Mouse (Mus musculus) liver, postnatal 0 days (tissue): ENCODE data around the gene Dis3. TPM values are rescaled to one million over a fixed set of nuclear protein-coding genes. Genes with fewer than 3 reads are reported as not detected.
A peak's percentile ranks its signal among the peaks of the same experiment; 100 is the strongest.

Experiments
- ATAC-seq: fragments of 200-750 bp; cut with Nextera tagmentation; 2 replicates; pipeline ENCODE4 v1.8.0; 2017; ENCODE audit warnings: mild to moderate bottlenecking, moderate library complexity
- DNase-seq: peaks from one replicate; pipeline ENCODE4 v3.0.0-alpha.2; 2016
- H3K27ac ChIP-seq: fragments of 300-500 bp; sonication (generic); 2 replicates; pipeline ENCODE4 v1.5.1; 2014; ENCODE audit warnings: antibody characterized with exemption, moderate library complexity, mild to moderate bottlenecking, low read depth
- H3K27me3 ChIP-seq: fragments of 300-500 bp; sonication (generic); 2 replicates; pipeline ENCODE4 v1.6.1; 2014; ENCODE audit warnings: low read length, control low read depth, mixed read lengths; ENCODE audit not compliant: insufficient read depth
- H3K36me3 ChIP-seq: fragments of 300-500 bp; sonication (generic); replicated peaks from 2 replicates; pipeline ENCODE4 v1.6.1; 2014; ENCODE audit warnings: mild to moderate bottlenecking, control low read depth, low read length, moderate library complexity, mixed read lengths; ENCODE audit not compliant: insufficient read depth
- H3K4me1 ChIP-seq: fragments of 300-500 bp; sonication (generic); 2 replicates; pipeline ENCODE4 v1.6.1; 2014; ENCODE audit warnings: antibody characterized with exemption, mild to moderate bottlenecking, control low read depth; ENCODE audit not compliant: insufficient read depth
- H3K4me2 ChIP-seq: fragments of 300-500 bp; sonication (generic); 2 replicates; pipeline ENCODE4 v1.6.1; 2014; ENCODE audit warnings: low read depth, mild to moderate bottlenecking, low read length, moderate library complexity, mixed read lengths
- H3K4me3 ChIP-seq: fragments of 300-500 bp; sonication (generic); 2 replicates; pipeline ENCODE4 v1.5.1; 2014; ENCODE audit warnings: low read depth, low read length
- H3K9ac ChIP-seq: fragments of 300-500 bp; sonication (generic); replicated peaks from 2 replicates; pipeline ENCODE4 v1.6.1; 2014; ENCODE audit warnings: mild to moderate bottlenecking, moderate library complexity
- H3K9me3 ChIP-seq: fragments of 300-500 bp; sonication (generic); 2 replicates; pipeline ENCODE4 v1.6.1; 2016; ENCODE audit warnings: mild to moderate bottlenecking, control low read depth, low read length, mixed read lengths
- CTCF ChIP-seq: sonication (generic); IDR thresholded peaks from 2 replicates; pipeline ENCODE4 v1.5.1; 2016; ENCODE audit warnings: antibody characterized with exemption, low read depth
- EP300 ChIP-seq: IDR thresholded peaks from 2 replicates; pipeline ENCODE4 v1.6.1; 2016; ENCODE audit warnings: antibody characterized with exemption, low read depth, mild to moderate bottlenecking
- WGBS: fragments of 180-500 bp; shearing (Covaris S2); extraction: QIAGEN DNeasy Blood & Tissue Kit; methylation state at CpG from one replicate; pipeline ENCODE4 v1.1.7; 2014; ENCODE audit not compliant: insufficient replicate concordance; 5-methylcytosine and 5-hydroxymethylcytosine counted together
- polyA plus RNA-seq: library from polyadenylated mRNA; unstranded; fragments of >200 nt; fragmentation: Nextera tagmentation; extraction: Ambion mirVana; gene quantifications from 2 replicates; pipeline ENCODE4 v1.2.1, GENCODE M21; 2015

The Dis3 gene
- polyA plus RNA-seq, 1 experiment from 2014 or later = 7.1 TPM

DNA sequence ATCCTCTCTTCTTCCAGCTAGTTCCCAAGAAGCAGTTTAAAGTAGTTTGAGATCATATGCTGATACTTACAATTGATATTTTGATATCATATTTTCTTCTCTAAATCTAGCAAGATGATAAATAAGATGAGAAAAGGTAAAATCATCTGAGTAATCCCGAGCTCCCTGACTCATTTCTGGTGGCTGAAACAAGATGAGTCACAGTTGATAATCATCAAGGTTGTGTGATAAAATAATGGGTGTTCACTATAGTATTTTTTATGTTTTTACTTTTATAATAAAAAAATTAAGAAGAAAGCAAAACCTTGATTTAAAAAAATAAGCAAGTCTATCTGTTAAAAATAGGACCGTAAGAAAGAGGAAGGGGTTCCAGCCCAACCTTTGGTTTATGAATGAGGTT, 34.5 kb upstream of the Dis3 start:
- 87% methylated on average over 2 of the region's 2 CpGs for WGBS
- no peak overlapping the region for H3K4me2 ChIP-seq
- TF ChIP-seq CTCF = no peak
- TF ChIP-seq EP300 = no peak
- H3K27ac ChIP-seq = no peak overlapping the region
- DNase-seq = no peak
- H3K4me3 ChIP-seq = no peak overlapping the region
- H3K9me3 ChIP-seq = no peaks in the 10 kb centered on the region
- H3K36me3 ChIP-seq = peaks cover 19% of the 10 kb centered on the region
- no peaks in the 10 kb centered on the region for H3K4me1 ChIP-seq
- H3K27me3 ChIP-seq = no peaks in the 10 kb centered on the region
- no peak for ATAC-seq
- no peak overlapping the region for H3K9ac ChIP-seq

DNA sequence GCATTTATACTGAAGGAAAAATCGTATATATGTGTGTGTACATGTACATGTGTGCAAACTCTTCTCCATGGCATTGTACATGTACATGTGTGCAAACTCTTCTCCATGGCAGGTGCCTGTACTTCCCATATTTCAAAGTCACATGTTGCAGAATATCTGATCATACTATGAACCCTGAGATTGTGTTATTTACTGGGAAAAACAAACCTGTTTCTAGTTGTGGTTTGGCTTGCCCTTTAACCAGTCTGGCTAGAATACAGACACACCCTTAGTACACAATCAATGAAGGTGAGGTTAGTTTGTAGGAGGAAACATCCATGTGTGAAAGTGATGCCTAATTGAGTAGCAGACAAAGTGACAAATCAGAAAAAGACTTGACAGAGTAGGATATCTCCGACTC, 29.5 kb upstream of the Dis3 start:
- Histone ChIP-seq H3K9ac (no peak overlapping the region), H3K4me2 (no peak overlapping the region), H3K4me3 (no peak overlapping the region), H3K27me3 (no peaks in the 10 kb centered on the region), H3K27ac (no peak overlapping the region), H3K4me1 (no peaks in the 10 kb centered on the region), H3K36me3 (peaks cover 4% of the 10 kb centered on the region; the same call in 1 of the 2 replicates), H3K9me3 (no peaks in the 10 kb centered on the region)
- ATAC-seq (peak; percentile 85), DNase-seq (no peak)
- WGBS = 79% methylated on average over 2 of the region's 2 CpGs
- TF ChIP-seq EP300 (no peak), CTCF (no peak)

DNA sequence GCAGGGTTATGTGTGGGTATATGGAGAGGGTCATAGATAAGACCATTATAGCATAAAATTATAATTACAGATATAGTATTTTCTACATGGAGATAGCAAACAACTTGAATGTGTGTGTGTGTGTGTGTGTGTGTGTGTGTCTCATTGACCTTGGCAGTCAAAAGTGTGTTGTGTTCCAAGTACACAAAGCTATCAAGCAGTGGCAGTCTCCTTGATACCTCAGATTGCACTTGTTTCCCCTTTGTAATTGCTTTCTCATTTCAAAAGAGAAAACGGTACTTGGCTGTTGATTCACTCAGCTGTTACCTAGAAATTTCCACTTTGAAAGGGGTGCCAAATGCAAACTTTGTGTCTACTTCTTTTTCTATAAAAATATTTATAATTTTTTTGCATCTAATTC, 27.9 kb upstream of the Dis3 start:
- Histone ChIP-seq H3K9ac (no peak overlapping the region), H3K4me3 (no peak overlapping the region), H3K36me3 (no peaks in the 10 kb centered on the region), H3K9me3 (no peaks in the 10 kb centered on the region), H3K4me2 (no peak overlapping the region), H3K27me3 (no peaks in the 10 kb centered on the region), H3K27ac (no peak overlapping the region), H3K4me1 (no peaks in the 10 kb centered on the region)
- no peak for DNase-seq
- TF ChIP-seq CTCF = no peak
- no peak for TF ChIP-seq EP300
- 53% methylated on average over 1 of the region's 1 CpGs for WGBS
- no peak for ATAC-seq

DNA sequence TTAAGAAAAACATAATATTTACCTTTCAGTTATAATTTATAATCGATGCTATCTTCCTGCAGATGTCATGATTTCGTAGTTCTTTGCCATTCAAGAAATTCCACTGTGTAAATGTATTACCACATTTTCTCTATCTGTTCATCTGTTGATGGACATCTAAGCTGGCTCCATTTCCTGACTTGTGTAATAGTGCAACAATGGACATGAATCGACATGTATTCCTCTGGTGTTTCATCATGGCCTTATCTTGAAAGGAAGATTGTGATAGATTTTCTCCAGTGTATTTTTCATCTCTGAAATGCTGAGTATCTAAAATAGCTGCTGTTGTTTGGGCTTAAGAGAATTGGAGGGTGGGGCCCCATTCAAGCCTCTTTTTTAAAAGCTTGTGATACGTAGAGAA, 27.1 kb upstream of the Dis3 start:
- WGBS = 65% methylated on average over 4 of the region's 4 CpGs
- H3K36me3 ChIP-seq = peaks cover 3% of the 10 kb centered on the region; the same call in 1 of the 2 replicates

DNA sequence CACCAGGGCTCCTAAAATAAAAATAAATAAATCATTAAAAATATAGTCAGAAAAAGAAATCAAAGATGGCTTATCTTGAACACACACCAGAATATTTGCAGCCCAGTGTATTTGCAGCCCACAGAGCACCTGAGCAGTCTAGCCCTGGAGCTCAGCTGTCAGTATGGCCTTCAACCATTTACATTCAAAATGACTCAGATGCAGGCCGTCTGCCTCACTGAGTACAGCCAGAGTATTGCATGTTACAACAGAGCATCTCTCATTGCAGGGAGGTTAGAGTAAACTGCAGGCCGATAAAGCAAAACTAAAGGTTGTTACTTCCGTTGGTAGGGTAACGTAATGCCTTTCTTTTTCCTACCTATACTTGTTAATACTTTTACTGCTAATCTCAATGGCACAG, 24.5 kb upstream of the Dis3 start:
- H3K4me1 ChIP-seq = no peaks in the 10 kb centered on the region
- no peaks in the 10 kb centered on the region for H3K27me3 ChIP-seq
- H3K9me3 ChIP-seq = no peaks in the 10 kb centered on the region
- ATAC-seq (no peak), DNase-seq (no peak)
- H3K36me3 ChIP-seq = peaks cover 3% of the 10 kb centered on the region; the same call in 1 of the 2 replicates
- TF ChIP-seq EP300 (no peak), CTCF (no peak)
- 85% methylated on average over 4 of the region's 4 CpGs for WGBS
- H3K27ac ChIP-seq = no peak overlapping the region
- H3K9ac ChIP-seq = no peak overlapping the region
- no peak overlapping the region for H3K4me2 ChIP-seq
- H3K4me3 ChIP-seq = no peak overlapping the region

More for the DNA sequence above, 27.1 kb upstream of the Dis3 start:
- DNase-seq (no peak), ATAC-seq (peak; percentile 52)
- Histone ChIP-seq H3K9ac (no peak overlapping the region), H3K27me3 (no peaks in the 10 kb centered on the region), H3K4me2 (no peak overlapping the region), H3K27ac (no peak overlapping the region), H3K4me1 (no peaks in the 10 kb centered on the region), H3K9me3 (no peaks in the 10 kb centered on the region), H3K4me3 (no peak overlapping the region)
- TF ChIP-seq EP300 (no peak), CTCF (no peak)

DNA sequence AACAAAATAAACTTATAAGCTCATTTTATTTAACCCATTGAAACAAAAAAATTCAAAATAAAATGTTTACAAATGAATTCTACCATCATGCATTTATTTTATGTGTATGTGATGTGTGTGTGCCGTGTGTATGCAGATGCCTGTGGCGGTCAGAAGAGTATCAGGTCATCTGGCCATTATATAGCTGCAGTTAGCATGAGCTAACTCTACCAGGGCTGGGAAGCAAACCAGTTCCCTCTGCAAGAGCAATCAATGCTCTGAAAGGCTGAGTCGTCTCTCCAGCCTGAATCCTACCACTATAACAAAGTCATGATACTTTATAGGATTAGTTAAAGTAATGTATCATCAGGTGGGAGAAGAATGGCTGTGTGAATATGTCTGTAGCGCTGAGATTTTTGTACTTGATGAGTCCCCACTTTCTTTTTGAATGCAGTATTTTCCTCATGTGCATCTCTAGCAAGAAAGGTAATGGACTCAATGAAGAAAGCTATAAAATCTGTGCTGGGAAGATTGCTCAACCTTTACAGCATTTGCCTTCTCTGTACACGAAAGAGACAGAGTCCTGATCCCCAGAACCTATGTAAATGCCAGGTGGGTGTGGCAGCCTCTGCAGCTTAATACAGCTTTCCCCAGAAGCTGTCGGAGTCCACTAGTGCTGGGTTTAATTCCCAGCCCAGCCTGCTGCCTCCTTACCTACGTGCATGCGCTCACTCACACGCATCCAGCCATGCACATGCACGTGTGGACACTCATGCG, 22.2 kb upstream of the Dis3 start:
- TF ChIP-seq CTCF = no peak
- no peak for TF ChIP-seq EP300
- Histone ChIP-seq H3K4me3 (no peak overlapping the region), H3K4me1 (no peaks in the 10 kb centered on the region), H3K9me3 (no peaks in the 10 kb centered on the region), H3K27me3 (no peaks in the 10 kb centered on the region), H3K27ac (no peak overlapping the region), H3K36me3 (peaks cover 14% of the 10 kb centered on the region), H3K4me2 (no peak overlapping the region), H3K9ac (no peak overlapping the region)
- ATAC-seq = no peak
- WGBS = 85% methylated on average over 11 of the region's 11 CpGs
- DNase-seq = no peak

DNA sequence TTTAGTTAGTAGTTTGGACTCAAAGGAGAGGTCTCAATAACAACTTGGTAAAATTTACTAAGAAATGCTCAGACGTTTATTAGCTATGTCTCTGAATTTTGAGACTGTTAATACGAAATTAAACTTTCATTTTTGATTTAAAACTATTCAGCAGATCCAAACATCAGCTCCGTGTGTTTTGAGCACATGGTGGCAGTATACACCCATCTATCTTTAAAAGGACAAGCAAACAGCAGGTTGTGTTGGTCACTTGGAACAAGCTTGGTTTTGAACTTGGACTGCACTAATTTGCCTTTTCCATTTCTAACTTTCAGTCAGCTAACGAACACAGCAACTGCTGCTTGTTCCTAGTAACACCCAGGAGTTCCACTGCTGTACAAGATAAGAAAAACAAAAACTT, 18.0 kb upstream of the Dis3 start:
- TF ChIP-seq CTCF = no peak
- no peak for TF ChIP-seq EP300
- Histone ChIP-seq H3K9me3 (no peaks in the 10 kb centered on the region), H3K4me3 (no peak overlapping the region), H3K4me2 (no peak overlapping the region), H3K27ac (no peak overlapping the region), H3K27me3 (no peaks in the 10 kb centered on the region), H3K4me1 (no peaks in the 10 kb centered on the region), H3K36me3 (peaks cover 25% of the 10 kb centered on the region), H3K9ac (no peak overlapping the region)
- no peak for ATAC-seq
- no peak for DNase-seq
- WGBS = 72% methylated on average over 4 of the region's 4 CpGs
